13 mouse cellular contexts compared by ENCODE assay signal in the genomic region with DNA sequence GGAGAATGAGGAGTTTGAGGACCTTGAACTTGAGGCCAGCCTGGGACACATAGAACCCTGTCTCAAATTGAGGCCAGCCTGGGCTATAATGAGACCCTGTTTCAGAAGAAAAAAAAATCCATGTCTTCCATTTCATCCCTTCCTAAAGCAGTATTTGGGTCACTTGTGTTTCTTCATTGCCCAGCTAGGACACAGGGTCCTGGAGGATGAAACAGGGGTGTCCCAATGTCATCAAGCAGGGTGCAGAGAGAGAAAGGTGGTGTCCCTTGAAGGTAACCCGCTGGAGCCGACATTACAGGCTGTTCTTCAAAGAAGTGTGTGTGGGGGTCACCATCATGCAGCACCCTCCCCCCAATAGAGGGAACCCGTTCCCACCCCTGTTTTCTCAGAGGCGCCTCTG.
A peak's percentile ranks its signal among the peaks of the same experiment; 100 is the strongest.
DNase-seq lines count a peak whose midpoint lies in the region; ATAC-seq and TF ChIP-seq lines count a peak whose summit lies in the region.
"Had no signal": no experiment of that assay in that cellular context is flagged by ENCODE, and none has a peak within 500 bp of the region (broad histone marks: within the 10 kb centered on the region; RNA-seq: fewer than 3 reads in every experiment).

No protein-coding gene starts in this region.

- TF ChIP-seq CTCF in left cerebral cortex, adult 2 months (IDR thresholded peaks at IDR 0.05), result no peak
- no peak for TF ChIP-seq CTCF in stomach, postnatal 0 days (IDR thresholded peaks at IDR 0.05; ENCODE audit: low read depth)

- H3K4me3 ChIP-seq in left cerebral cortex, adult 2 months, result no peak overlapping the region
- H3K4me3 ChIP-seq in forebrain, embryonic 15.5 days, result no peak overlapping the region
- H3K4me3 ChIP-seq in midbrain, embryonic 12.5 days, result no peak overlapping the region
- H3K4me3 ChIP-seq in stomach, postnatal 0 days (ENCODE audit: low read depth, low read length), result no peak overlapping the region
- H3K4me3 ChIP-seq: gastrocnemius, adult 2 months; heart, embryonic 13.5 days; liver, embryonic 12.5 days had no signal

- ATAC-seq in forebrain, embryonic 15.5 days (replicated peaks), result no peak
- ATAC-seq in midbrain, embryonic 12.5 days (ENCODE audit: low FRiP score, low read depth), result no peak
- ATAC-seq in stomach, postnatal 0 days (ENCODE audit: low FRiP score, low TSS enrichment), result no peak
- ATAC-seq: liver, embryonic 12.5 days had no signal

- no peaks in the 10 kb centered on the region for H3K27me3 ChIP-seq in forebrain, embryonic 15.5 days
- no peaks in the 10 kb centered on the region for H3K27me3 ChIP-seq in midbrain, embryonic 12.5 days
- no peaks in the 10 kb centered on the region for H3K27me3 ChIP-seq in stomach, postnatal 0 days (ENCODE audit: control insufficient read depth, insufficient read depth, low read length)

- intact Hi-C loops in left cerebral cortex, adult 2 months (cut with DNase I), result no loop called here

- no peak overlapping the region for H3K4me2 ChIP-seq in forebrain, embryonic 15.5 days (replicated peaks)
- peak overlapping the region; percentile 24 for H3K4me2 ChIP-seq in midbrain, embryonic 12.5 days (replicated peaks)
- H3K4me2 ChIP-seq in stomach, postnatal 0 days (replicated peaks; ENCODE audit: low read depth), result no peak overlapping the region
- H3K4me2 ChIP-seq: liver, embryonic 12.5 days had no signal

- H3K36me3 ChIP-seq in forebrain, embryonic 15.5 days, result no peaks in the 10 kb centered on the region
- peaks cover 5% of the 10 kb centered on the region; the same call in 1 of the 2 replicates for H3K36me3 ChIP-seq in midbrain, embryonic 12.5 days
- H3K36me3 ChIP-seq in stomach, postnatal 0 days (ENCODE audit: control insufficient read depth, insufficient read depth, low read length), result no peaks in the 10 kb centered on the region
- H3K36me3 ChIP-seq: heart, embryonic 13.5 days; liver, embryonic 12.5 days had no signal

- H3K27ac ChIP-seq in left cerebral cortex, adult 2 months, result peak overlapping the region; percentile 3; the same call in 1 of the 2 replicates
- H3K27ac ChIP-seq in forebrain, embryonic 15.5 days (replicated peaks), result peak overlapping the region; percentile 67; the same call in 1 of the 2 replicates
- H3K27ac ChIP-seq in midbrain, embryonic 12.5 days (replicated peaks), result peak overlapping the region; percentile 100
- no peak overlapping the region for H3K27ac ChIP-seq in stomach, postnatal 0 days (replicated peaks)
- H3K27ac ChIP-seq: gastrocnemius, adult 2 months had no signal

- 3% methylated on average over 4 of the region's 4 CpGs for WGBS in forebrain, embryonic 15.5 days
- 15% methylated on average over 4 of the region's 4 CpGs for WGBS in midbrain, embryonic 12.5 days
- WGBS in stomach, postnatal 0 days, result 57% methylated on average over 4 of the region's 4 CpGs

- H3K9ac ChIP-seq in forebrain, embryonic 15.5 days (replicated peaks), result no peak overlapping the region; the same call in 1 of the 2 replicates
- peak overlapping the region; percentile 45 for H3K9ac ChIP-seq in midbrain, embryonic 12.5 days (replicated peaks)
- peak overlapping the region; percentile 18; the same call in 1 of the 2 replicates for H3K9ac ChIP-seq in stomach, postnatal 0 days (ENCODE audit: low read length)
- H3K9ac ChIP-seq: liver, embryonic 12.5 days had no signal

- H3K9me3 ChIP-seq in forebrain, embryonic 15.5 days, result no peaks in the 10 kb centered on the region
- H3K9me3 ChIP-seq in midbrain, embryonic 12.5 days, result no peaks in the 10 kb centered on the region
- H3K9me3 ChIP-seq in stomach, postnatal 0 days (ENCODE audit: control insufficient read depth, low read length), result no peaks in the 10 kb centered on the region
- H3K9me3 ChIP-seq: heart, embryonic 13.5 days; liver, embryonic 12.5 days had no signal

- TF ChIP-seq EP300 in stomach, postnatal 0 days (optimal IDR thresholded peaks at IDR 0.05), result no peak

- no peak for DNase-seq in left cerebral cortex, adult 2 months (ENCODE audit: extremely low spot score in 1 of 2, low spot score in 2 of 2)
- no peak for DNase-seq in left cerebral cortex, adult 11 months (ENCODE audit: low spot score)
- DNase-seq in stomach, postnatal 0 days (ENCODE audit: low spot score), result no peak
- DNase-seq in retina, embryonic 14.5 days (ENCODE audit: low spot score), result no peak
- DNase-seq in cerebellum, postnatal 4 days (ENCODE audit: low spot score in 2 of 2), result no peak
- DNase-seq: adrenal gland, postnatal 25 days; cerebellum, adult 8-10 months; gastrocnemius, adult 2 months; kidney, adult 2 months had no signal

- peaks cover 38% of the 10 kb centered on the region for H3K4me1 ChIP-seq in forebrain, embryonic 15.5 days
- peaks cover 92% of the 10 kb centered on the region for H3K4me1 ChIP-seq in midbrain, embryonic 12.5 days
- peaks cover 6% of the 10 kb centered on the region for H3K4me1 ChIP-seq in stomach, postnatal 0 days (replicated peaks; ENCODE audit: control insufficient read depth, insufficient read depth)
- H3K4me1 ChIP-seq: liver, embryonic 12.5 days had no signal
